Mouse (Mus musculus): ENCODE data around the gene Cox18. TPM values are rescaled to one million over a fixed set of nuclear protein-coding genes. Genes with fewer than 3 reads are reported as not detected.

Cox18 gene
- total and polyA plus RNA-seq, 3 experiments, result 30.0 to 77.0 TPM; not detected in 1

DNA sequence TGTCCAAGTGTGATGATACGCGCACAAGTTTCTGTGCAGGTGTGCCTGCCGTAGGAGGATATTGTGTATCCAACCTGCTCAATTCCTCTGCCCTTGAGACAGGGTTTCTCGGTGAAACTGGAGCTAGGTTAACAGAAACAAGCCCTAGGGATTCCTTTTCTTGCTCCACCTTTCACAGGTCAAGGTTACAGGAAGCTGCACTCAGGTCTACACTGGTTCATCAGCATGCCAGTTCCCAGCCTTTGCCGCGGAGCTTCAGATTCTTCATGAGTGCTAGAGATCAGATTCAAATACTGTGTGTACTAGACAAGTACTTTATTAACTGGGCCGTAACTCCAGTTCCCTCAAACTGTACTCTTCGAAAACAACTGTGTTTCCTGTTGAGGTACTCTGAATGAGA is 11.4 kb upstream of the Cox18 start:
- Histone ChIP-seq H3K27me3 (ENCODE audit: control insufficient read depth in 1 of 2, insufficient read depth in 2 of 2, low read length in 2 of 2) (no peaks in the 10 kb centered on the region), H3K9me3 (replicated peaks; ENCODE audit: insufficient read depth, low read length) (no peaks in the 10 kb centered on the region), H3K27ac (ENCODE audit: control insufficient read depth, low read depth, low read length) (no peak overlapping the region), H3K36me3 (ENCODE audit: control insufficient read depth in 1 of 2, insufficient read depth in 2 of 2, low read length in 2 of 2) (peaks cover 0 to 45% of the 10 kb centered on the region in 2 experiments; a peak in 2 of 4 replicates), H3K4me1 (ENCODE audit: control insufficient read depth in 1 of 2, insufficient read depth in 2 of 2, low read length in 2 of 2) (no peaks in the 10 kb centered on the region), H3K79me2 (ENCODE audit: control insufficient read depth, insufficient read depth, low read length, poor library complexity) (peaks cover under 1% of the 10 kb centered on the region; the same call in 1 of the 2 replicates), H3K4me3 (ENCODE audit: control insufficient read depth in 1 of 2, insufficient read depth in 1 of 2, low read depth in 2 of 2, low read length in 2 of 2) (no peak overlapping the region), H3K9ac (ENCODE audit: control insufficient read depth, low read depth, low read length, poor library complexity, severe bottlenecking) (no peak overlapping the region)
- TF ChIP-seq UBTF (IDR thresholded peaks at IDR 0.05; ENCODE audit: borderline replicate concordance, insufficient read depth, low read depth, low read length) (no peak), POLR2AphosphoS2 (IDR thresholded peaks at IDR 0.05; ENCODE audit: low read length) (no peak), MYC (IDR thresholded peaks at IDR 0.05; ENCODE audit: low read depth, low read length) (no peak), JUND (IDR thresholded peaks at IDR 0.05; ENCODE audit: low read depth, low read length) (no peak), ELF1 (IDR thresholded peaks at IDR 0.05; ENCODE audit: low read depth, low read length) (no peak), CTCF (IDR thresholded peaks at IDR 0.05 in 2 of 3, conservative IDR thresholded peaks at IDR 0.05 in 1 of 3; ENCODE audit: control insufficient read depth in 1 of 3, insufficient read depth in 1 of 3, low read depth in 2 of 3, low read length in 3 of 3, poor library complexity in 1 of 3, severe bottlenecking in 1 of 3) (no peak), ZMIZ1 (IDR thresholded peaks at IDR 0.05; ENCODE audit: low read depth, low read length) (no peak), ETS1 (IDR thresholded peaks at IDR 0.05; ENCODE audit: low read depth, low read length) (no peak), RCOR1 (IDR thresholded peaks at IDR 0.05; ENCODE audit: low read depth, low read length) (no peak), TBP (IDR thresholded peaks at IDR 0.05; ENCODE audit: low read depth, low read length) (no peak), BHLHE40 (IDR thresholded peaks at IDR 0.05; ENCODE audit: borderline replicate concordance, low read depth, low read length) (no peak), CHD2 (IDR thresholded peaks at IDR 0.05; ENCODE audit: low read length) (no peak), MAFK (IDR thresholded peaks at IDR 0.05; ENCODE audit: borderline replicate concordance, low read depth, low read length) (no peak), SIN3A (IDR thresholded peaks at IDR 0.05; ENCODE audit: low read length) (no peak), USF2 (IDR thresholded peaks at IDR 0.05; ENCODE audit: borderline replicate concordance in 1 of 2, insufficient read depth in 1 of 2, low read depth in 1 of 2, low read length in 2 of 2) (no peak), RAD21 (IDR thresholded peaks at IDR 0.05; ENCODE audit: low read depth, low read length) (no peak), TAL1 (IDR thresholded peaks at IDR 0.05; ENCODE audit: low read length) (no peak), MEF2A (IDR thresholded peaks at IDR 0.05; ENCODE audit: extremely low read depth, insufficient replicate concordance, low read depth, low read length, poor library complexity, severe bottlenecking) (no peak), MXI1 (IDR thresholded peaks at IDR 0.05; ENCODE audit: low read depth, low read length) (no peak), HCFC1 (IDR thresholded peaks at IDR 0.05; ENCODE audit: low read depth, low read length) (no peak)
- no peak for DNase-seq (ENCODE audit: low read depth, low spot score)

DNA sequence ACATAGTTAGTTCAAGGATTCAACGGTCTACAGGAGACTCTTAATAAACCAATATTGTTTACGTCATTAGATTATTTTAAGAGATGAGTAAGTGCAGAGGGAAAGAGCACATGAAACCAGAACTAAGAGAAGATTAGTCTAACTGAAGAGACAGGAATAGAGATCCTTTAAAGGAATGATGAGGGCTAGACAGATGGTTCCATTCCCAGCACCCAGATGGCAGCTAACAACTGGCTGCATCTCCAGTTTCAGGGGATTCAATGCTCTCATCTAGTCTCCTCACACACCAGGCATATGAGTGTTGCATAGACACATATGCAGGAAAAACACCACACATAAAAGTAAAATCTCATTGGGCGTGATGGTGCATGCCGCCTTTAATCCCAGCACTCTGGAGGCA is 9.5 kb upstream of the Cox18 start:
- H3K9ac ChIP-seq (ENCODE audit: control insufficient read depth, low read depth, low read length, poor library complexity, severe bottlenecking), result no peak overlapping the region
- no peak overlapping the region for H3K27ac ChIP-seq (ENCODE audit: control insufficient read depth, low read depth, low read length)
- no peaks in the 10 kb centered on the region for H3K27me3 ChIP-seq (ENCODE audit: control insufficient read depth in 1 of 2, insufficient read depth in 2 of 2, low read length in 2 of 2)
- TF ChIP-seq EP300 (IDR thresholded peaks at IDR 0.05; ENCODE audit: low read depth in 1 of 2, low read length in 2 of 2), result no peak
- TF ChIP-seq SMC3 (IDR thresholded peaks at IDR 0.05; ENCODE audit: low read depth, low read length), result no peak
- TF ChIP-seq TAL1 (IDR thresholded peaks at IDR 0.05; ENCODE audit: low read length), result no peak
- TF ChIP-seq ZMIZ1 (IDR thresholded peaks at IDR 0.05; ENCODE audit: low read depth, low read length), result no peak
- TF ChIP-seq HCFC1 (IDR thresholded peaks at IDR 0.05; ENCODE audit: low read depth, low read length), result no peak
- no peak for TF ChIP-seq JUND (IDR thresholded peaks at IDR 0.05; ENCODE audit: low read depth, low read length)
- TF ChIP-seq MYC (IDR thresholded peaks at IDR 0.05; ENCODE audit: low read depth, low read length), result no peak
- TF ChIP-seq MXI1 (IDR thresholded peaks at IDR 0.05; ENCODE audit: low read depth, low read length), result no peak
- no peak for TF ChIP-seq ZC3H11A (IDR thresholded peaks at IDR 0.05; ENCODE audit: low read depth, low read length)
- no peak for TF ChIP-seq POLR2AphosphoS5 (IDR thresholded peaks at IDR 0.05; ENCODE audit: borderline replicate concordance, low read depth, low read length)
- no peak for TF ChIP-seq ZNF384 (IDR thresholded peaks at IDR 0.05; ENCODE audit: low read depth, low read length)
- TF ChIP-seq POLR2A (IDR thresholded peaks at IDR 0.05; ENCODE audit: control insufficient read depth in 1 of 2, insufficient read depth in 1 of 2, low read depth in 1 of 2, low read length in 2 of 2, poor library complexity in 1 of 2), result no peak
- no peak for TF ChIP-seq SIN3A (IDR thresholded peaks at IDR 0.05; ENCODE audit: low read length)
- no peak for TF ChIP-seq MAZ (IDR thresholded peaks at IDR 0.05; ENCODE audit: low read depth, low read length)
- no peak for TF ChIP-seq MYB (IDR thresholded peaks at IDR 0.05; ENCODE audit: low read depth, low read length)
- TF ChIP-seq USF2 (IDR thresholded peaks at IDR 0.05; ENCODE audit: borderline replicate concordance in 1 of 2, insufficient read depth in 1 of 2, low read depth in 1 of 2, low read length in 2 of 2), result no peak
- no peak for TF ChIP-seq BHLHE40 (IDR thresholded peaks at IDR 0.05; ENCODE audit: borderline replicate concordance, low read depth, low read length)
- H3K4me1 ChIP-seq (ENCODE audit: control insufficient read depth in 1 of 2, insufficient read depth in 2 of 2, low read length in 2 of 2), result no peaks in the 10 kb centered on the region
- no peaks in the 10 kb centered on the region for H3K9me3 ChIP-seq (replicated peaks; ENCODE audit: insufficient read depth, low read length)
- no peak overlapping the region for H3K4me3 ChIP-seq (ENCODE audit: control insufficient read depth in 1 of 2, insufficient read depth in 1 of 2, low read depth in 2 of 2, low read length in 2 of 2)
- H3K36me3 ChIP-seq (ENCODE audit: control insufficient read depth in 1 of 2, insufficient read depth in 2 of 2, low read length in 2 of 2), result peaks cover 0 to 37% of the 10 kb centered on the region in 2 experiments; a peak in 2 of 4 replicates
- DNase-seq (ENCODE audit: low read depth, low spot score), result no peak
- no peaks in the 10 kb centered on the region for H3K79me2 ChIP-seq (ENCODE audit: control insufficient read depth, insufficient read depth, low read length, poor library complexity)
